Mouse (Mus musculus) T-helper 1 cell (primary cell): ENCODE data around the gene Arsj.

Source experiments
- in situ Hi-C: fragments of 300-600 bp; cut with MboI, MseI; formaldehyde crosslinking; loops from one replicate; pipeline ENCODE4 v1.15.1; 2025; ENCODE audit warnings: high pct_unique_total_duplicates

Gene Arsj

DNA sequence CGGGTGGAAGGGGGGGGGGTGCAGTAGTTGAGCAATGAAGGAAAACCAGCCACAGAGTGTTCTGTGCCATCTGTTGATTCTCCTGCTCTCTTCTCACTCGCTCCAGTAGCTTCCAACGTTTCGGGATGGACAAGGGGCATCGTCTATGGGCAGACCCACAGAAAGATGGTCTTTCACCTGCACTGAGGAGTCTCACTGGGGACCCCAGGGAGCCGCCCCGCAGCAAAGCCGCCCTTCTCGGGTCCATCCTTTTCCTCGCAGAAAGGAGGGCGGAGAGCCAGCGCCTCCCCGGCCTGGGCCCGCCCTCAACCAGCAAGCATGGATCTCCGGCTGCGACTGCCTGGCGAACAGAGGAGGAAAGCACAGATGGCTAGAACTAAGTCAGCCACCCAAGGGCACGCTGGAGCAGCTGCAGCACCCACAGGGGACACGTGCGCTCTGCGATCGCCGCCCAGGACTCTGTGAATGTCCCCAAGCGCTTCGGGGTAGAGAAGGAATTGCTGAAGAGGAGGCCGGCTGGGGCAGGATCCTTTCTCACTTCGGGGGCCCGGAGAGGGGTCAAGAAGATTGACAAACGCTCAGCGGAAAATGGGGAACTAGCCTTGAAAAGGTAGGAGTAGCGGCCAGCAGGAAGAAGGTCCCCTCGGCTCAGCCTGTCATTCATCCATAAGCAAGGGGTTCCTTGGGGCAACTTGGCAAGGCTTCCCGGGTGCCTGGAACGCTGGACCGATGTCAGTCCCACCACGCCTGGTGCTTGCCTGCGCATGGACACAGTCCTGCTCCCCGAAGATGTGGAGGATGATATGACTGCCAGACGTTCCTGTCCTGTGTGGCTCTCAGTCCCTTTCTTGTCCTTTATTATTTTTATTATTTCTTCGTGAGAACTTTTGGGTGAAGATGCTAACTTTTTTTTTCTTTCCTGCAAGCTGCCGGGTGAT, at the start of gene Arsj:
TSS of gene Arsj (plus strand) at position 117 of the 938 bp plus-strand sequence.
- in situ Hi-C loops: no loop called here

DNA sequence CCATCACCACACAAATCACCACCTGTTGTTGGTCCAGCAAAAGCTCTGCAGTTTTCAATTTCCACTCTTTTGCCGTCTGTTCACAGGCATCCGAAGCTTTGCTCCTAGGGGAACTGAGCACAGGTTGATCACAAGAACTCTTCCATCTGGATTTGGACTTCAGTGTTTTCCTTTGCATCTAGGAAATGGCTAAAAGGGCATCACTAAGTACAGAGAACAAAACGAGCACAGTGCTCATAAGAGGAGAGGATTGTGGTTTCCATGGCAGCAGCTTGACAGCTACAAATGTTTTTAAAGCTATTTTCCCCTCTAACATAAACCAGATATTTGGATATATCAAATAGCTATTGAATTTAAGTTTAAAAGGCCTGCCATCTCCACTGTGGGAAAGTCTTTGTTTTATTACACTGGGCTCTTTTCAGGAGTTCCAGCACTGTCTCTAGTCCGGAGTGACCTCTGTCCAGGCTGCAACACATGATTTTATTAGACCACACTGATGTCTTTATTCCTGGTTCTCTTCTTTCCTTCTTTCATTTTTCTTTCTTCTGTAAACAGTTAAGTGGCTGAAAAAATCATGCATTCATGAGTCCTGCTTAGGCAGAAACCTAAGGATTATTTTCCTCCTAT, 38.5 kb upstream of the Arsj start:
- in situ Hi-C loops: no loop called here

DNA sequence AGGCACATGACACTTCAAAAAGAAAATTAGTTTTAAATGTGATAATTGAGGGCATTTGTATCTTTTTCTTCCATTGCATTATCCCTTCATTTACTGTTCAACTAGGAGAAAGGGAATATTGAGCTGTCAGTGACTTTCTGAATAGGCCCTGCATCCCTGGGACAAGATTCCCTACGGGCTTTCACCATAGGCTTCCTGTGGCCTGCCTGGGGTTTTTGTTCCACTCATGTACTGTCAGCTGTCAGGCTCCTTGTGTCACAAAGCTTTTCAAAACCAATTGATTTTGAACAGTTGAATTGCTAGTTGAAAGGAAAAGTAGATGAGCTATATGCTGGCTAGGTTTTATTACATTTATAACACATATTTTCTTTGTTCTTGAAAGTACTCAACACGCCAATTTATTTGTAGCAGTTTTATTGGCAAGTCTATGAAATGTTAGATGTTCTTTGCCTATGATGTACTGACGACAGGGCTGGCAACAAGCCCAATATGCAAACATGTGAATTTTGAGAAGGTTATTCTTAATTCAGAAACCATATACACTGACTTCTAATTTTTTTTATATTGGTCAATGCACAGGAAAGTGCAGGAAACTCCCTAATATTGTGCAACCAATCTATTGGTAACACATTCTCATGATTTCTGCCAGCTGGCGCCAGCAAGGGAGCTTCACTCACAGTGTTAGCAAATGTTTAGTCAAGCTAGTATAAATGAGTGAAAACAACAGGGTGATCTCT, 37.4 kb upstream of the Arsj start:
- in situ Hi-C loops: no loop called here

DNA sequence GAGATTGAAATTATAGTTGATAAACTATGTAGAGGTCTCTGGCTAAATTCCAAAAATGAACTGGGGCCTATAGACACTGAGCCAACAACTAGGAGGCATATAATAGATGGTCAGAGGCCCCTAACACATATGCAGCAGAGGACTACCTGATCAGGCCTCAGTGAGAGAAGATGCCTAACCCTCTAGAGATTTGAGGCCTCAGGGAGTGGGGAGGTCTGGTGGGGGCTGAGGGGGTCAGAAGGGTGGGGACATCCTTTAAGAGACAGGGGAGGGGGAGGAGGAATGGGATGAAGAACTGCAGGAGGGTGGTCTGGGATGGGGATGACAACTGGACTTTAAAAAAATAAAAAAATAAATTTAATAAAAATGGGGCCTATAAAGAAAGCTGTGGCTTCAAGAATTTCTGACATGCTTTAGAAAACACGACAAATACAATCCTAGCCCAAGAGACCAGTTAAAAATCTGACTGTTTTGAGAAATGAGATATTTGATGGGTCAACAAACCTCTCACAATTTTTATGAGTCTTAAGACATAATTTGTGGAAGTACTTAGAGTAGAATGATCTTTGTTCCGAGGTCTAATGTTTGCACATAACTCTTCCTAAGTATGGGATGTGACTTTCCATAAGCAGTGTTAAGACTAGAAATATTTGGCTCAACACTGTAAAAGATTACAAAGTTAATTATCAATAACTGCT, 36.7 kb upstream of the Arsj start:
- in situ Hi-C loops: no loop called here

DNA sequence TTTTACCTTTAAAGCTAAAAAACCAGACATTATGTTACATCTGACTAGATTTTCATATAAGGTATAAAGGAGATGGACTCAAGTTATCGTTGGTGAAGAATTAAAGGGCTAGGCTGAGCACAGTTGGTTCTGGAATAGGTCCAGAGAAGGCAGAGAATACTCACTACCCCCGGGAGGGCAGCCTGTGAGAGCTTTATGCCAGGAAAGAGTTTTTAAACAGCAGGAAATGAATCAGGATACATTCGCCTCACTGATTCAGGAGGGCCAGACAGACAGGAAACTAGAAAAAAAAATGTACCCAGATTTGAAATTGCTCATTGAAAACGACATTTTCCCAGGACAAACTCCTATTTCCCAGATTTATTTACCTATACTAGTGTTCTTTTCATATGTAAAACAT, 28.2 kb upstream of the Arsj start:
- in situ Hi-C loops: no loop called here

DNA sequence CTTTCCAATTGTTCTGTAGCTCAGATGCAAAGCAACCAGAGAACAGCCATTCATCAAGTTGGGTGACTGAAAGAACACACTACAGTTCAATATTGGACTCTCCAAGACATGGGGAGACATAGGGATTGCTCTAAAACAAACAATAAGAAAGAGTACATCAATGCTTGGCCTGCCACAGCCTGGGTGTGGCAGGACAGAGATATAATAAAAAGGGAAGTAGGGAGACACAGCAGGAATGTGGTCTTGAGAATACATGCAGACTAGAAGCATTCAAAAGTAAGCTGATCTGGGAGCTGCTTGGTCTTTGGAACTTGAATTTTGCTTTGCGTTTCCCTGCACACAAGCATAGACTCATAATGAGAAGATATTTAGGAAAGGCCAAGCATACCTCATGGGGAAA, 18.7 kb upstream of the Arsj start:
- in situ Hi-C loops: no loop called here

DNA sequence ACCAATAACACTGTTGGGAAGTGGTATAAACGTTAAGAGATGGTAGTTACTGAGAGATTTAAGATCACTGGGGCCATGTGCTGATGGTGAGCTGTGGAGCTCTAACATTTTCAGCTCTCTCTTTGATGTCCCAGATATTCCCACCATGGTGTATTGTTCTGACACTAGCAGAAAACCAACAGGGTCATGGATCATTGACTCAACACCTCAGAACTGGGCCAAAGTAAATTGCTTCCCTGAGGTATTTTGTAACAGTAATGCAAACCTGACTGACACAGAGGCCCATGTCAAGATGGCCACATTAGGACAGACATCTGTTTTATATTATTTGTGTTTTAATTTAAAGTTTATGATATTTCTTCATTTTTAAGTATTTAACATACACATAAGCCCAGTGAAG, 3.7 kb upstream of the Arsj start:
- in situ Hi-C loops: no loop called here

DNA sequence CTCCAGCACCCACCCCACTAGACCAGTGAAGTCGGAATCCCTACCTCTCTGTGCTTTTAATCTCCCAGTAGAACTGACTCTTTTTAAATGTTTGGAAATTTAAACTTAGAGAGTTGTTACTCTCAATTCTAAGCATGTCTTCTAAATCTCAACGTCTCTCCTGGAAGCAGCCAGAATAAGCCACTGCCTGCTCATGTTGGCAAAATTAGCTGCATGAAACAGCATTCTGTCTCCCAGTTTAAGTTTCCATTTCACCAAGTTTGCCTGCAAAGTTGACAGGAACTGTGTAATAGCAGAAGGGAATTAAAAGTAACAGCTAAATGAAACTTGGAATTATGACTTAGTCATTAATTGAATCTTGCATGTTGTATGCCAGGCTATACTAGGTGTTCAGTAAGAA, 1.1 kb upstream of the Arsj start:
- in situ Hi-C loops: no loop called here

DNA sequence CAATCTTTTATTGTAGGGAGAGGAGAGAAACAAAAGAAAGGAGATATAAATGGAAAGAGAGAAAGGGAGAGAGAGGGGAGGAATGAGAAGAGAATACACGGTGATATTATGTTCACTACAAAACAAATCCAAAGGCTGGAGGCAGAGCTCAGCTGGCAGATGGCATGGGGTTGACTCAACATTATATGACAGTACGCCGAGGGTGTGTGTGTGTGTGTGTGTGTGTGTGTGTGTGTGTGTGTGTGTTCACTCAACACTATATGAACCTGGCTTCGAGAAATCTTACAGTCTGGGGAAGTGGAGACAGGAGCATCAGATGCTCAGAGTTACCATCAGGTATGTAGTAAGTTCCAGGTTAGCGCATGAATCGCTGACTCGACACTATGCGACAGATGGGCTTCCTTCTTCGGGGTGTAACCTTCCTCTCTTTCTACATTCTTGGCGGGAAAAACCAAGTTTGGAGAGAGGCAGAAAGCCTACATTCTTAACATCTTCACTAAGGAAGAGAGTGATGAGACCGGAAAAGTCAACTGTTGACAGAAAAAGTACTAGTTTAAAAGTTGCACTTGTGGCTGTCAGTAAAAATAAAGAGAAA, 456 bp upstream of the Arsj start:
- in situ Hi-C loops: no loop called here

DNA sequence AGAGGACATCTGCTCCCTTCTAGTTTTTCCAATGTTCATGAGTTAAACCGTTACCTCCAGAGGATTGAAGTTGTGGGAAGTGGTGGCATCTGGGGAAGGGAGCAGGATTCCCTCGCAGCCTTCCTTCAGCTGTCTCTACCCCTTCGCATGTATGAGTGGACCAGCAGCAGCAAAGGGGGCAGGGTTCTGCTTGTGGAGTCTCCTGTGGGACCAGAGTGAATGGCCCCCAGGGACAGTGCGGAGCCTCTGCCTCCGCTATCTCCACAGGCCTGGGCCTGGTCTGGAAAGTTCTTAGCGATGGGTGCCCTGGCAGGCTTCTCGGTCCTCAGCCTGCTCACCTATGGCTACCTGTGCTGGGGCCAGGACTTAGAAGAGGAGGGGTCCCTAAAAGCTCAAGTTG, 1.1 kb downstream of the Arsj start:
- in situ Hi-C loops: no loop called here

DNA sequence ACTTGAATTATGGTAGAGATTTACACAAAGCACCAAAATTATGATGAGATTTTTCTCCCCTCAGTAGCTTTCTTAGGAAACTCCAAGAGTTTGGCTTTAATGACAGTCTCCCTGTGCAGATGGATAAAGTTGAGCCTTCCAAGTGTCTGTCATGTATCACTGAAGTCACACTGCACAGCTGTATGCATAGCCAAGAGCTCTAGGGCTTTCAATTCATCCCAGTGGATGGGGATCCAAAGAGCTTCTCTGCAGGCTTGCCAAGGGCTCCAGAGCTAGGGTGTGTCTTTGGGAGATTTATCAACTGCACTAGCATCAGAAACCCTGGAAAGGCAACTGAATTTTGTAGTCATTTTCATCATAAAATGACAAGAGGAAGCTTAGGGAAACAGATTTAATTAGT, 7.1 kb downstream of the Arsj start:
- in situ Hi-C loops: no loop called here

DNA sequence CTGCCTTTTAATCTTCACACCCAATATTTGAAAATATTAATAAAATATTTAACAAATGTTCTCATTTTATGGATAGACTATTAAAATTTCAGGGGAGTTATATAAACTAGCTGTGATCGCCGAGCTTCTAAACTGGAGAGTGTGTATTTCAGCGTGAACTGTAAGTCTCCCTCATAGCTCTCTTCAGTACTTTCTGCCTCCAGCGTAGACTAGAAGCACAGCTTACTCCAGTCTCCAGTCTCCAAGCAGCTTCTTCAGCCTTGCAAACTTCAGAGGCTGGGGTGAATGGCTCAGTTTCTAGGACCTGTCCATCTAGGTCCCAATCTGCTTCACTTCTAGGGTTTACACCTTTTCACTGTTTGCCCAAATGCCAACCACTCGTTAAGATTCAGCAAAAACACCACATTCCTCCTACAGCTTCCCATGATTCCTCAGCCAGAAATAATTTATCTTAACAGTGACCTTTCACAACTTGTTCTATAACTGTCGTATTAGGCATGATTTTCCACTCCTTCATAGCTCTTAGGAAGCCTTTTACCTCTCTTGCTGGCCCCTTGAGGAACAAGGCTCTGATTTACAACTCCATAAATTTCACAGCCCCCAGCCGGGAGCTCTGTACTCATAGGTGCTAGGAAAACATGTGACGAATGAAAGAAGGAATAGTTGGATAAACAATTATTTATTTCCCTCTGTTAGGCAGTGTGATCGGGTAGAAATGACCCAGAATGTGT, 9.5 kb downstream of the Arsj start:
- in situ Hi-C loops: no loop called here

DNA sequence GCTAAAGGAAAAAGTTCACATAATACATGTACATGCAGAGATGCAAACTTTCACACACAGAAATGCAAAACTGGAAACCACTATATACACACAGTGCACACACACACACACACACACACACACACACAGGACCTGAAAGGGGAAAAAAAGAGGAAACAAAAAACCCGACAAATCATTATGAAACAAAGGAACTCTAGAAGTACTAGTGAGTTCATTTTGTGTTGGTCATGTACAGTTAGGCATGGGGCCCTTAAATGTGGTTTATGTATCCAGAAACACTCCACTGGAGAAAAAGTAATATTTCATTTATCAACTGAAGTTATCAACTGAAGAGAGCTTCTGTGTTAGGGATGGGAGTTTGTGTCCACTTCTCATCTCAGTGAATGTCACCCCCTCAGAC, 10.2 kb downstream of the Arsj start:
- in situ Hi-C loops: no loop called here

DNA sequence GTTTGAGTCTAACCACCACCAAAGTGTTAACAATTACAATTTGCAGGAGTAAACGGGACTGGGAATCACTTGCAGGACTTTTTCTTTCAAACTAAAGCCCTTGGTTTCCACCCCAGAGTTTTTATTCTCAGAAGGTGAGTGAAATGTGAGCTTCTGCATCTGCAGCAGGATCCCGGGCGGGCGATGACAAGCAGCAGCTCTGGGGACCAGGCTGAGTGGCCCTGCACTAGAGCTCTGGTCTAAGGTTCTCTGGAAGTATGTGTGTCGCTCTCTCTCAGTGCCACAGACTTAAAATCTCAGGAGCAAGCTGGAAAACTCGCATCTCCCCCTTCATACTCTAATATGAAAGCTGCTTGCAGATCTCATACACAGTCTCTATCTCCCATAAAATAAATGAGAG, 15.8 kb downstream of the Arsj start:
- in situ Hi-C loops: no loop called here

DNA sequence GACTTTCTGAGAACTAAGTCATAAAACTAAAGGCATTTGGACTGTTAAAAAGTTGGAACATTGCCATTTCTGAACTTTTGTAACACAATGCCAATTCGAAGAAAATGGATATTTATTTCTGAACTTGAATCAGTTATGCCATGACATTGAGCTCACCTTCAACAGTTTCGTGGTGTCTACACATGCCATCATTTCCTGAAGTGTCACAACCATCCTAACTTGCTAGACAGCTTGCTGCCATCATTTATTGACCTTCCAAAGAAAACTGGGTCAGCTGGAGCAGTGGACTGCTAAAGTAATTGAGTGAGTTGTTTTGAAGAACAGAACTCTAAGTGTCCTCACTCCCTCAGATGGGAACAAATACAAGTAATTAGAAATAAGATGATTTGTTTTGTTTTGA, 16.2 kb downstream of the Arsj start:
- in situ Hi-C loops: no loop called here

DNA sequence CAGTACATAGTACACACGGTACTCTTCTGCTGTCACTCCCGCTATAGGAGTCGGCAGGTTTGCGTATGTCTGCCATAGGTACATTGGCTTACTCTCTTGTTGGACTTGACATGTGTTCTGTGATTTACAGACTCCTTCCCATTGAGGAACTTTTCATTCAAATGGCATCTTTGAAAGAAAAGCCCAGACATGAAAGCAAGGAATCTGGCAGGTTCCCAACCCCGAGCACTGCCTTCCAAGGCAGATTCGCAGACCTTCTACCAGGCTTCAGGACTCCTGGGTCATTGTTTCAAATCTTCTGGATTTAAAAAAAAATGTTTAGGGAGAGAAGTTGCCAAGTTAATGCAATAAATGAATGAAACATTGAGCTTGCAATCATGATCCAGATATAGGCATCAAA, 19.8 kb downstream of the Arsj start:
- in situ Hi-C loops: no loop called here

DNA sequence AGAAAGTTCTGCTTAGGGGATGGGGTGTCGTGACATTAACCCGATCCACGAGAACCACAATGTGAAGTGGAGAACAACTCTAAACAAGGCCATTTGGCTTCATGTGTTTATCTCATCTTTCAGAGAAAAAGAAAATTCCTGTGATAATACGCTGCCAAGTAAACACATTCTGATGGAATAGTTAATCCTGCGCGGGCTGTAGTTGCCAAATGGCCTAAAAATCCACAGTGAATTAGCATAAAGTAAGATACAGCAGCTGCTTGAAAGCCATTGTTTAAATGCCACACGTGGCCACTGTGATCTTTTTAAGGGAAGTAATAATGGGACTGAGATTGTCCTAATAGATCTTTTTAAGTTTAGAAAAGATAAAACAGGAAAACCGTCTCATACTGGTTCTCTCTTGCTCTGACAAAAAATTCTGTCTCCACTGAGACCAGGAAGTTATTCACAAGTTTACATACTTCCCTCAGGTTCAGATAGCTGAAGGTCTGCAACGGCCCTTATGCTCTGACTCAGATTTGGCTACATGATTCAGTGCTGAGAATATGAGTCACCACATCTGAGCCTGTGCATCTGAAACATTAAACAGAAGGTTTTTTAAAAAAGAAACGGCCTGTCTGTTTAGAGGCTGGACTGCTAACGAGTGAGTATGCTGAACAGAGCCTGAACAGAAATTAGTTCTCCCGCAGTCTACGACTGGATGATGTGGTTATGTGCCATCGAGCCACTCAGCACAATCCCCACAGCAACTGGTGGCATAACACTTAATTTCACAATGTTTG, 21.4 kb downstream of the Arsj start:
- in situ Hi-C loops: no loop called here

DNA sequence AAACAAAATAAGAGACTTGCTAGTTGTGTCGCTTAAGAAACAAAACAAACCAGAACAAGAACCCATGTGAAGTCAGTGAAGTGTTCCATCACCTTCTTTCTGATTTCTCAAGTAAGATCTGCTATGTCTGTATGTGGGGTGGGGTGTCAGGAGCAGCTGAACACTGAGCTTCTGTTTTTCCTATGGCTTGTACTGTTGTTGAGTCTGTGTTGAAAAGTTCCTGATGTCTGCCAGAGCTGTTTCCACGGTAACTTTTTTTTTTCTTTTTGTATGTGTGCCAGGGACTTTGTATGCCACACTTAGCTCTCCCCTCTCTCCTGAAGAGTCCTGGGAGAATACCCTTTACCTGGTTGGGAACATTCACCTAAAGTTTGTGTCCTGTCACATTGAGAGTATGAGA, 34.0 kb downstream of the Arsj start:
- in situ Hi-C loops: no loop called here

DNA sequence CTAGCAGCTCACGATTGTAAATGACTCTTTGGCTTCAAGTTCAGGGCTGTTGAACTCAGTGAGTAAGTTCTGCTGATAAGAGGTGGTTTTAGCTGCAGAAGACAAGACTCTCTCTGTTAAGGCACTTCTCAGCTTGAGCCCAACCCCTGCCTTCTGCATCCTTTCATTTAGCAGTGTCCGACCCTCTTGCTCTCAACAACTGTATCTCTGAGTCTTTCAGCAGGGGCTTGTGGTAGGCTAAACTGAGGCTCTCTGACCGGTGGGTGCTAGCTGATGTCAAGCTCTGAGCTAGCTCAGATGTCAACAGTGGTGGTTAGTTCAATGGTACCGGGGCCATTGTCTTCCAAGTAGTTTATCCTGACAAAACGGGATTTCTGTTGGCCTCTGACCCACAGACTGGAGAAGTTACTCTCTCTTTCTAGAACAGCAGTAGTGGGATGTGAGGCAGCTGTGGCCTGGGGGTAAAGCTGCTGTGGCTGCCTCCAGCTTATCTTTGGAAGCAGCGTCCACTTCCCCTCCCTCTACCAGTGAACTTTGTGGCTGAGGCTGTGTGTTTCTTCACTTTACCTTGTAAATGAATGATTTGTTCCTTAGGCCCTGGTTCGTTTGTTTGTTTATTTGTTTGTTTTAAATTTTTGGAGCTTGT, 34.6 kb downstream of the Arsj start:
- in situ Hi-C loops: no loop called here

DNA sequence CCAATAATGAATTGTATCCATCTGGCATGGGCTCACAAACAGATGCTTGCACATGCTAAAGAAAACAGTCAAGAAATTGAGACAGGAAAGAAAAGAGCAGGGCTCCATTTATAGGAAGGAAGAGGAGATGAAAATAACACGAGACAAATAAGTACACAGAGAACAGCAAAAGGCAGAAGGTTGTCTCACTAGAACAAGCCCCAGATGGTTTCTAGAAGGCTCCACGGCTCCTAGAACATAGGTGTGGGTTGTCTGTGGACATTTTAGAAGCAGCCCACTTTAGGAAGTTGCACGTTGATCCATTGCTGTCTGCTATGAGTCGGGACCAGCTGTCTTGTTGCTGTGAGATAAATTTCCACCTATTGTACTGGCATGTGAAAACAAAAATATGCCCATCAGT, 37.2 kb downstream of the Arsj start:
- in situ Hi-C loops: no loop called here
